Mouse (Mus musculus) adrenal gland (tissue): ENCODE measurements around the gene Asna1.

ENCODE experiments used
- intact Hi-C: fragments of 180-260 bp; cut with DNase I; formaldehyde crosslinking; loops from one replicate; pipeline ENCODE4 v1.15.1; 2025
- long read RNA-seq, 2 experiments: library from polyadenylated mRNA; unstranded; transcript quantifications; one replicate each; pipeline ENCODE4 v2.0.0; 2020; ENCODE audit warnings: borderline replicate concordance in 1 of 2; ENCODE audit not compliant: insufficient replicate concordance in 1 of 2

Gene Asna1
- long read RNA-seq, experiment 1, transcript Asna1-201 (7 exons, 1,256 nt) = major isoform, 10 of 12 reads
- long read RNA-seq, experiment 1, partial matches to known transcripts = 0 of 12 reads
- long read RNA-seq, experiment 1, other reads (novel, unspliced or antisense) = 2 of 12 reads
- long read RNA-seq, experiment 2, transcript Asna1-201 (7 exons, 1,256 nt) = major isoform, 9 of 10 reads
- long read RNA-seq, experiment 2, partial matches to known transcripts = 0 of 10 reads
- long read RNA-seq, experiment 2, other reads (novel, unspliced or antisense) = 1 of 10 reads

- intact Hi-C loops = loop anchor here (5.0 kb wide), 1 partner anchor 48 kb away; the partner anchor contains the start of gene Junb
These were observed at the start of gene Asna1 for GRCm38 (mm10) chr8:85025098-85025932. TSS of gene Asna1 (minus strand) at chr8:85025281.

- intact Hi-C loops = loop anchor here (5.0 kb wide), 3 partner anchors 37 to 223 kb away; partner anchors contain the start of genes Orc6, Tnpo2 and Vps35
These were observed 49.5 kb upstream of the Asna1 start for GRCm38 (mm10) chr8:85074617-85075016.

- intact Hi-C loops = loop anchor here (5.0 kb wide), 1 partner anchor 37 kb away; the partner anchor contains the start of gene Tnpo2
These were observed 49.1 kb upstream of the Asna1 start for GRCm38 (mm10) chr8:85074167-85074566.

GRCm38 (mm10) chr8:85073041-85073612 is 48.0 kb upstream of the Asna1 start:
- intact Hi-C loops = loop anchor here (5.0 kb wide), 1 partner anchor 36 kb away; the partner anchor contains the start of gene Tnpo2

GRCm38 (mm10) chr8:85072364-85072929 is 47.4 kb upstream of the Asna1 start:
- intact Hi-C loops = loop anchor here (5.0 kb wide), 1 partner anchor 35 kb away; the partner anchor contains the start of gene Tnpo2

GRCm38 (mm10) chr8:85071514-85072281 is 46.6 kb upstream of the Asna1 start, which contains the start of gene Dhps:
TSS of gene Dhps (plus strand) at chr8:85071757.
- intact Hi-C loops = loop anchor here (5.0 kb wide), 1 partner anchor 34 kb away; the partner anchor contains the start of gene Tnpo2

GRCm38 (mm10) chr8:85071041-85071440 is 46.0 kb upstream of the Asna1 start:
- intact Hi-C loops = loop anchor here (5.0 kb wide), 1 partner anchor 34 kb away; the partner anchor contains the start of gene Tnpo2

- intact Hi-C loops = no loop called here
These were observed 42.9 kb upstream of the Asna1 start, which contains the start of gene Gm5741 for GRCm38 (mm10) chr8:85067982-85068381. TSS of gene Gm5741 (minus strand) at chr8:85067982.

GRCm38 (mm10) chr8:85067155-85067554 is 42.1 kb upstream of the Asna1 start:
- intact Hi-C loops = no loop called here

- intact Hi-C loops = no loop called here
These were observed 40.1 kb upstream of the Asna1 start for GRCm38 (mm10) chr8:85065213-85065612.

- intact Hi-C loops = no loop called here
These were observed 37.5 kb upstream of the Asna1 start for GRCm38 (mm10) chr8:85062603-85063002.

GRCm38 (mm10) chr8:85059879-85060616 is 35.0 kb upstream of the Asna1 start, which contains the start of gene Fbxw9:
TSS of gene Fbxw9 (plus strand) at chr8:85060055.
- intact Hi-C loops = no loop called here

- intact Hi-C loops = no loop called here
These were observed 32.3 kb upstream of the Asna1 start for GRCm38 (mm10) chr8:85057367-85057766.

- intact Hi-C loops = no loop called here
These were observed 18.5 kb upstream of the Asna1 start for GRCm38 (mm10) chr8:85043619-85044018.

- intact Hi-C loops = loop anchor here (5.0 kb wide), 1 partner anchor 34 kb away; the partner anchor contains the start of gene Dhps
These were observed 12.8 kb upstream of the Asna1 start for GRCm38 (mm10) chr8:85037681-85038531.

GRCm38 (mm10) chr8:85037366-85037680 is 12.2 kb upstream of the Asna1 start:
- intact Hi-C loops = loop anchor here (5.0 kb wide), 1 partner anchor 35 kb away; the partner anchor contains the start of gene Dhps

- intact Hi-C loops = loop anchor here (5.0 kb wide), 1 partner anchor 35 kb away; the partner anchor contains the start of gene Dhps
These were observed 11.8 kb upstream of the Asna1 start, which contains the start of gene Tnpo2 for GRCm38 (mm10) chr8:85036718-85037365. TSS of gene Tnpo2 (plus strand) at chr8:85036915.

GRCm38 (mm10) chr8:85036381-85036717 is 11.3 kb upstream of the Asna1 start:
- intact Hi-C loops = loop anchor here (5.0 kb wide), 1 partner anchor 36 kb away; the partner anchor contains the start of gene Dhps
